Mouse (Mus musculus) intestine, embryonic 16.5 days (tissue): ENCODE data around the gene BC005624. TPM values are rescaled to one million over a fixed set of nuclear protein-coding genes. Genes with fewer than 3 reads are reported as not detected.

Experiments used
- ATAC-seq: fragments of 200-750 bp; cut with Nextera tagmentation; 2 replicates; pipeline ENCODE4 v1.8.0; 2017; ENCODE audit warnings: moderate TSS enrichment, moderate library complexity
- H3K27ac ChIP-seq: fragments of 300-500 bp; sonication (generic); 2 replicates; pipeline ENCODE4 v1.5.1; 2014; ENCODE audit warnings: mild to moderate bottlenecking, low read length
- H3K27me3 ChIP-seq: fragments of 300-500 bp; sonication (generic); replicated peaks from 2 replicates; pipeline ENCODE4 v1.6.1; 2014; ENCODE audit warnings: low read length, control low read depth, mixed read lengths; ENCODE audit not compliant: control insufficient read depth, insufficient read depth
- H3K36me3 ChIP-seq: fragments of 300-500 bp; sonication (generic); 2 replicates; pipeline ENCODE4 v1.6.1; 2014; ENCODE audit warnings: low read length, control low read depth; ENCODE audit not compliant: control insufficient read depth, insufficient read depth
- H3K4me1 ChIP-seq: fragments of 300-500 bp; sonication (generic); 2 replicates; pipeline ENCODE4 v1.6.1; 2014; ENCODE audit warnings: low read length, control low read depth, mixed read lengths; ENCODE audit not compliant: control insufficient read depth, insufficient read depth
- H3K4me2 ChIP-seq: fragments of 300-500 bp; sonication (generic); 2 replicates; pipeline ENCODE4 v1.6.1; 2014; ENCODE audit warnings: low read depth, low read length, control low read depth
- H3K4me3 ChIP-seq: fragments of 300-500 bp; sonication (generic); 2 replicates; pipeline ENCODE4 v1.5.1; 2014; ENCODE audit warnings: mild to moderate bottlenecking, low read length
- H3K9ac ChIP-seq: fragments of 300-500 bp; sonication (generic); 2 replicates; pipeline ENCODE4 v1.6.1; 2014; ENCODE audit warnings: low read depth, low read length
- H3K9me3 ChIP-seq: fragments of 300-500 bp; sonication (generic); 2 replicates; pipeline ENCODE4 v1.6.1; 2016; ENCODE audit warnings: low read length, control low read depth; ENCODE audit not compliant: control insufficient read depth
- WGBS: fragments of 180-500 bp; shearing (Covaris S2); extraction: QIAGEN DNeasy Blood & Tissue Kit; methylation state at CpG from one replicate; pipeline ENCODE4 v1.1.7; 2014; 5-methylcytosine and 5-hydroxymethylcytosine counted together
- polyA plus RNA-seq: library from polyadenylated mRNA; unstranded; fragments of >200 nt; fragmentation: Nextera tagmentation; extraction: Ambion mirVana; gene quantifications from 2 replicates; pipeline ENCODE4 v1.2.1, GENCODE M21; 2015

BC005624 gene
- polyA plus RNA-seq, 1 experiment from 2014 or later: 50.5 TPM

GRCm38 (mm10) chr2:30985111-30986020, 3.4 kb upstream of the BC005624 start:
- peak overlapping the region; percentile 76 for H3K27ac ChIP-seq
- ATAC-seq: peak; percentile 34
- peak overlapping the region; percentile 36; the same call in 1 of the 2 replicates for H3K4me2 ChIP-seq
- no peaks in the 10 kb centered on the region for H3K36me3 ChIP-seq
- 18% methylated on average over 17 of the region's 17 CpGs for WGBS
- peaks cover 21% of the 10 kb centered on the region for H3K4me1 ChIP-seq
- H3K9me3 ChIP-seq: no peaks in the 10 kb centered on the region
- peak overlapping the region; percentile 40; the same call in 1 of the 2 replicates for H3K9ac ChIP-seq
- peak overlapping the region; percentile 7 for H3K4me3 ChIP-seq
- no peaks in the 10 kb centered on the region for H3K27me3 ChIP-seq

GRCm38 (mm10) chr2:30983024-30983423, 1.0 kb upstream of the BC005624 start:
- Histone ChIP-seq H3K4me1 (peaks cover 21% of the 10 kb centered on the region), H3K9ac (peak overlapping the region; percentile 73), H3K9me3 (no peaks in the 10 kb centered on the region), H3K27ac (no peak overlapping the region), H3K4me2 (peak overlapping the region; percentile 81), H3K4me3 (peak overlapping the region; percentile 74), H3K36me3 (peaks cover 3% of the 10 kb centered on the region; the same call in 1 of the 2 replicates), H3K27me3 (no peaks in the 10 kb centered on the region)
- no peak for ATAC-seq
- WGBS: 46% methylated on average over 7 of the region's 7 CpGs

- Histone ChIP-seq H3K36me3 (peaks cover 10% of the 10 kb centered on the region; the same call in 1 of the 2 replicates), H3K27me3 (no peaks in the 10 kb centered on the region), H3K9me3 (no peaks in the 10 kb centered on the region), H3K27ac (peak within 1 kb of the TSS; percentile 84), H3K4me1 (peaks cover 11% of the 10 kb centered on the region), H3K9ac (peak within 1 kb of the TSS; percentile 98), H3K4me3 (peak within 1 kb of the TSS; percentile 100), H3K4me2 (peak within 1 kb of the TSS; percentile 88)
- 2% methylated on average over 59 of the region's 59 CpGs for WGBS
- peak; percentile 97 for ATAC-seq
These were observed 14.4 kb downstream of the BC005624 start, which contains the start of gene Tor1a for GRCm38 (mm10) chr2:30967352-30968327. Gene Tor1a, minus strand, starts transcription at chr2:30967933.

- no peaks in the 10 kb centered on the region for H3K27me3 ChIP-seq
- 13% methylated on average over 16 of the region's 16 CpGs for WGBS
- peaks cover 11% of the 10 kb centered on the region for H3K4me1 ChIP-seq
- H3K36me3 ChIP-seq: peaks cover 10% of the 10 kb centered on the region; the same call in 1 of the 2 replicates
- peak overlapping the region; percentile 100 for H3K4me3 ChIP-seq
- ATAC-seq: no peak
- H3K4me2 ChIP-seq: peak overlapping the region; percentile 88
- peak overlapping the region; percentile 84; the same call in 1 of the 2 replicates for H3K27ac ChIP-seq
- H3K9ac ChIP-seq: peak overlapping the region; percentile 98
- H3K9me3 ChIP-seq: no peaks in the 10 kb centered on the region
These were observed 15.2 kb downstream of the BC005624 start for GRCm38 (mm10) chr2:30966826-30967225.

- peaks cover 13% of the 10 kb centered on the region; the same call in 1 of the 2 replicates for H3K36me3 ChIP-seq
- 90% methylated on average over 8 of the region's 8 CpGs for WGBS
- no peak for ATAC-seq
- no peak overlapping the region for H3K4me2 ChIP-seq
- no peak overlapping the region for H3K9ac ChIP-seq
- H3K27me3 ChIP-seq: no peaks in the 10 kb centered on the region
- no peaks in the 10 kb centered on the region for H3K9me3 ChIP-seq
- H3K4me1 ChIP-seq: peaks cover 11% of the 10 kb centered on the region
- no peak overlapping the region for H3K4me3 ChIP-seq
- no peak overlapping the region for H3K27ac ChIP-seq
These were observed 16.4 kb downstream of the BC005624 start for GRCm38 (mm10) chr2:30965627-30966026.

- Histone ChIP-seq H3K4me2 (no peak overlapping the region), H3K36me3 (peaks cover 32% of the 10 kb centered on the region), H3K9me3 (no peaks in the 10 kb centered on the region), H3K4me3 (no peak overlapping the region), H3K27me3 (no peaks in the 10 kb centered on the region), H3K27ac (no peak overlapping the region), H3K4me1 (peaks cover 14% of the 10 kb centered on the region), H3K9ac (no peak overlapping the region)
- WGBS: 80% methylated on average over 11 of the region's 11 CpGs
- no peak for ATAC-seq
These were observed 19.3 kb downstream of the BC005624 start for GRCm38 (mm10) chr2:30962570-30963254.

- H3K9ac ChIP-seq: 0 out of 2 replicates have a peak overlapping the region, but pooled peaks have one; percentile 32
- H3K36me3 ChIP-seq: peaks cover 38% of the 10 kb centered on the region
- H3K9me3 ChIP-seq: no peaks in the 10 kb centered on the region
- WGBS: 48% methylated on average over 5 of the region's 5 CpGs
- H3K27ac ChIP-seq: no peak overlapping the region
- H3K4me2 ChIP-seq: no peak overlapping the region
- no peaks in the 10 kb centered on the region for H3K27me3 ChIP-seq
- no peak overlapping the region for H3K4me3 ChIP-seq
- no peak for ATAC-seq
- peaks cover 7% of the 10 kb centered on the region; the same call in 1 of the 2 replicates for H3K4me1 ChIP-seq
These were observed 22.1 kb downstream of the BC005624 start for GRCm38 (mm10) chr2:30959856-30960255.

- Histone ChIP-seq H3K4me2 (no peak overlapping the region), H3K27ac (0 out of 2 replicates have a peak overlapping the region, but pooled peaks have one; percentile 26), H3K4me3 (no peak overlapping the region), H3K9ac (no peak overlapping the region), H3K36me3 (peaks cover 34% of the 10 kb centered on the region), H3K27me3 (no peaks in the 10 kb centered on the region), H3K4me1 (peaks cover 18% of the 10 kb centered on the region), H3K9me3 (no peaks in the 10 kb centered on the region)
- 80% methylated on average over 14 of the region's 14 CpGs for WGBS
- ATAC-seq: peak; percentile 57
These were observed 23.3 kb downstream of the BC005624 start for GRCm38 (mm10) chr2:30958726-30959125.
